Mouse (Mus musculus) hindbrain, embryonic 16.5 days (tissue): Measurements from ENCODE around the gene Camta1. TPM values are rescaled to one million over a fixed set of nuclear protein-coding genes. Genes with fewer than 3 reads are reported as not detected.

ENCODE experiments used
- ATAC-seq: fragments of 200-750 bp; cut with Nextera tagmentation; 2 replicates; pipeline ENCODE4 v1.8.0; 2017; ENCODE audit warnings: moderate TSS enrichment, moderate library complexity
- H3K27ac ChIP-seq: fragments of 300-500 bp; sonication (generic); 2 replicates; pipeline ENCODE4 v1.5.1; 2014; ENCODE audit warnings: low read depth, mild to moderate bottlenecking, control low read depth, low read length, moderate library complexity
- H3K27me3 ChIP-seq: fragments of 300-500 bp; sonication (generic); replicated peaks from 2 replicates; pipeline ENCODE4 v1.6.1; 2014; ENCODE audit warnings: low read length; ENCODE audit not compliant: control insufficient read depth, insufficient read depth
- H3K36me3 ChIP-seq: fragments of 300-500 bp; sonication (generic); 2 replicates; pipeline ENCODE4 v1.6.1; 2014; ENCODE audit warnings: mild to moderate bottlenecking, low read length, moderate library complexity, mixed read lengths; ENCODE audit not compliant: control insufficient read depth, insufficient read depth
- H3K4me1 ChIP-seq: fragments of 300-500 bp; sonication (generic); 2 replicates; pipeline ENCODE4 v1.6.1; 2014; ENCODE audit warnings: low read depth, low read length; ENCODE audit not compliant: control insufficient read depth, insufficient read depth
- H3K4me2 ChIP-seq: fragments of 300-500 bp; sonication (generic); 2 replicates; pipeline ENCODE4 v1.6.1; 2014; ENCODE audit warnings: mild to moderate bottlenecking, low read length, control low read depth, moderate library complexity
- H3K4me3 ChIP-seq: fragments of 300-500 bp; sonication (generic); 2 replicates; pipeline ENCODE4 v1.5.1; 2014; ENCODE audit warnings: mild to moderate bottlenecking, low read length, control low read depth, moderate library complexity
- H3K9ac ChIP-seq: fragments of 300-500 bp; sonication (generic); 2 replicates; pipeline ENCODE4 v1.6.1; 2014; ENCODE audit warnings: low read depth, mild to moderate bottlenecking, control low read depth, low read length, moderate library complexity
- H3K9me3 ChIP-seq: fragments of 300-500 bp; sonication (generic); 2 replicates; pipeline ENCODE4 v1.6.1; 2014; ENCODE audit warnings: mild to moderate bottlenecking, low read length, moderate library complexity; ENCODE audit not compliant: control insufficient read depth
- WGBS: fragments of 180-500 bp; shearing (Covaris S2); extraction: QIAGEN DNeasy Blood & Tissue Kit; methylation state at CpG from one replicate; pipeline ENCODE4 v1.1.7; 2014; 5-methylcytosine and 5-hydroxymethylcytosine counted together
- polyA plus RNA-seq: library from polyadenylated mRNA; unstranded; fragments of >200 nt; fragmentation: Nextera tagmentation; extraction: Ambion mirVana; gene quantifications from 2 replicates; pipeline ENCODE4 v1.2.1, GENCODE M21; 2015

The Camta1 gene
- polyA plus RNA-seq, 1 experiment from 2014 or later: 153 TPM

GRCm38 (mm10) chr4:151242751-151243150, 618.9 kb downstream of the Camta1 start:
- 20% methylated on average over 12 of the region's 12 CpGs for WGBS
- Histone ChIP-seq H3K4me3 (no peak overlapping the region), H3K36me3 (no peaks in the 10 kb centered on the region), H3K4me2 (no peak overlapping the region), H3K27ac (no peak overlapping the region), H3K4me1 (peaks cover 14% of the 10 kb centered on the region), H3K27me3 (no peaks in the 10 kb centered on the region; the same call in 1 of the 2 replicates), H3K9ac (no peak overlapping the region), H3K9me3 (no peaks in the 10 kb centered on the region)
- no peak for ATAC-seq

DNA sequence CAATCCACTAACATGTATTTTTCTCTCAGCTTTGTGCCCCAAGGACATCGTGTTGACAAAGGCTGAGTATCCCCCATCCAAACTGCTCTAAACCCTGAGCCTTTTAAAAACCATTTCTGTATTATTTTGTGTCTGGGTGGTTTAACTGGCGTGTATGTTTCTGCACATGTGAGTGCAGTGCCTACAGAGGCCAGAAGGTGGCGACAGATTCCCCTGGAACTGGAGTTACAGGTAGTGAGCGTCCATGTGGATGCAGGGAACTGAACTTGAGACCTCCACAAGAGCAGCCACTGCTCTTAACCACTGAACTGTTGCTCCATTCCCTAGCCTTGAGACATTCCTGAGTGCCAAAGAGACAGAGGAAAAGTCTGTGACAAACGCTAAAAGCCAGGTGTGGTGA, 621.2 kb downstream of the Camta1 start:
- Histone ChIP-seq H3K4me3 (no peak overlapping the region), H3K9me3 (no peaks in the 10 kb centered on the region), H3K9ac (no peak overlapping the region), H3K4me2 (no peak overlapping the region), H3K27me3 (no peaks in the 10 kb centered on the region; the same call in 1 of the 2 replicates), H3K4me1 (peaks cover 14% of the 10 kb centered on the region), H3K36me3 (no peaks in the 10 kb centered on the region), H3K27ac (no peak overlapping the region)
- WGBS: 89% methylated on average over 5 of the region's 5 CpGs
- ATAC-seq: no peak

DNA sequence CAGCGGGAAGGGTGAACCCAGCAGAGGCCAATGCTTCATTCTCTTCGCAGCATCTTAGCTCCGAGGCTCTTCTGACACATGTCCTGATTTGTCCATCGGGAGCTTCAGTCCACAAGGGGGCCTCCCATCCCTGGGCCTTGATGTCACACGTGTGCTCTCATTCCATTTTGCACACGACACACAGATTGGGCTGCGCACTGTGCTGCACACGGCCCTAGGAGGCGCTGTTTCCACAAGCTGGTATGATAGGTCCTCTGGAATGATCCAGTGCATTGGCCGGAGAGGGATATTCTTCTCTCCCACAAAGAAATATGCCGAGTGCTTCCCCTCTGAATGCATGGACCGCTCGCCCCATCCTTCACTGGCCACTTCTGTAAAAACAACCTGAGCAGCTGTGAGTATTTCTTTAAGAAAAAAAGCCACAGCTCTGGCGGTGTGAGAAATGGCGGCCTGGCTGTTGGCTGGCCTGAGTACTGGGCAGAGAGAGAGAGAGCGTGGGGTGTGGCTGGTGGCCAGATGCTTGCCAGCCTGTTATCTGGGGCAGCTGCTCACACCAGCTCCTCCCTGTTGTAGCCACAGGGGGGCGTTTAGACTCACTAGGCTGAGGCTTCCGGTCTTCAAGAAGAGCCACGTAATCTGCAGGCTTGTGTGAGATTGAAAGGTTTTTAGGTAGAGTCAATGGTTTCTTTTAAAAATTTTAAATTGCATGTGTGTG, 622.5 kb downstream of the Camta1 start:
- H3K9me3 ChIP-seq: no peaks in the 10 kb centered on the region
- H3K4me1 ChIP-seq: peaks cover 5% of the 10 kb centered on the region
- H3K27ac ChIP-seq: no peak overlapping the region
- ATAC-seq: peak; percentile 71
- no peaks in the 10 kb centered on the region; the same call in 1 of the 2 replicates for H3K27me3 ChIP-seq
- WGBS: 80% methylated on average over 19 of the region's 19 CpGs
- H3K9ac ChIP-seq: no peak overlapping the region
- no peak overlapping the region for H3K4me3 ChIP-seq
- no peaks in the 10 kb centered on the region for H3K36me3 ChIP-seq
- H3K4me2 ChIP-seq: no peak overlapping the region

DNA sequence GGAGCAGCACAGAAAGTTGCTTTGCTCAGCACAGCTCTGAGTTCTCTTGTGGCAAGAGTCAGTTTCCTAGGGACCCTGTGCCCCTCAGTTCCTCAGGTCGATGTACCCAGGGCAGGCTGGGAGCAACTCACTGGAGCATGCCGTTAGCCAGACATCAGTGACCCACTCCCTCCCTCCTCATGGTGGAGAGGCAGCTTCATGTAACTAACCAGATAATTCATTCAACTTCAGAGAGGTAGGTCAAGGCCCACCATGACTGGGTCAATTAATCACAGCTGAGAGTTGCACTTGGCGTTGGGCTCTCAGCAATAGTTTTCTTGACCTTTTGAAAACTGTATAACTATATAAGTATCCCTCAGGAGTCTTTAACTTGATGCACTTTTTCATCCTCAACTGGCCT, 624.2 kb downstream of the Camta1 start:
- Histone ChIP-seq H3K4me1 (no peaks in the 10 kb centered on the region), H3K9me3 (no peaks in the 10 kb centered on the region), H3K27me3 (no peaks in the 10 kb centered on the region), H3K27ac (no peak overlapping the region), H3K36me3 (no peaks in the 10 kb centered on the region), H3K4me3 (no peak overlapping the region), H3K4me2 (no peak overlapping the region), H3K9ac (no peak overlapping the region)
- 62% methylated on average over 3 of the region's 3 CpGs for WGBS
- ATAC-seq: no peak

GRCm38 (mm10) chr4:151234981-151235380, 626.7 kb downstream of the Camta1 start:
- 83% methylated on average over 4 of the region's 4 CpGs for WGBS
- no peak overlapping the region for H3K9ac ChIP-seq
- H3K27me3 ChIP-seq: no peaks in the 10 kb centered on the region
- H3K27ac ChIP-seq: no peak overlapping the region
- no peak overlapping the region for H3K4me3 ChIP-seq
- ATAC-seq: no peak
- H3K4me1 ChIP-seq: no peaks in the 10 kb centered on the region
- H3K36me3 ChIP-seq: no peaks in the 10 kb centered on the region
- no peak overlapping the region for H3K4me2 ChIP-seq
- H3K9me3 ChIP-seq: no peaks in the 10 kb centered on the region

DNA sequence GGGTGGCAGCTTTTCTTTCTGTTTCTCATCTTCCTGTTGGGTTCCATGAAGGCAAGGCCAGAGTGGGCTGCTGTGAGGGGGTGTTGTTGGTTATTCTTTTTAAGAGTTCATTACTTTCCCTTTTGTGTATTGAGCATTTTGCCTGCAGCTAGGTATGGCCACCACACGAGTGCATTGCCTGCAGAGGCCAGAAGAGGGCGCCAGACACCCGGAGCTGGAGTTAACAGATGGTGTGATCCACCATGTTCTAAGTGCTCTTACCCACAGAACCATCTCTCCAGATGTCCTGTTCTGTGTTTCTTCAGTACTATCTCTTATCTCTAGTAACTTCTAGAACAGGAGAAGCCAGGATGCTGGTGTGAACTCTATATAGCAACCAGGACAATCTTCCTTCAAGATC, 629.6 kb downstream of the Camta1 start:
- no peak for ATAC-seq
- Histone ChIP-seq H3K27ac (no peak overlapping the region), H3K9me3 (no peaks in the 10 kb centered on the region), H3K27me3 (no peaks in the 10 kb centered on the region), H3K4me2 (no peak overlapping the region), H3K4me1 (no peaks in the 10 kb centered on the region), H3K9ac (no peak overlapping the region), H3K4me3 (no peak overlapping the region), H3K36me3 (no peaks in the 10 kb centered on the region)
- WGBS: 85% methylated on average over 3 of the region's 3 CpGs

DNA sequence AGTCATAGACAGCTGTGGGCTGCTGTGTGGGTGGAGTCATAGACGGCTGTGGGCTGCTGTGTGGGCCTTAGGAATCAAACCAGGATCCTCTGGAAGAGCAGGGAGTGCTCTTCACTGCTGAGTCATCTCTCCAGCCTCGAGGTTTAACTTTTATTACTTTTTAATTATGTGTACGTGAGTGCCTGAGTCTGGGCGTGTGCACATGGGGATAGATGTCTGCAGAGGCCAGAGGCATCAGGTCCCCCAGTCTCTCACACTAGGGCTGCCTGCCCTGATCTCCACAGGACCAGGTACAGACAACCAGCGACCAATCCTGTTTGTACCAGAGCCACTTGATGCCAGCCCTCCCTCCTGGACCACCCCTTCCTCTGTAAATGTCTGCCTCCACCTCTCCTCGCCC, 632.6 kb downstream of the Camta1 start:
- ATAC-seq: no peak
- 61% methylated on average over 6 of the region's 6 CpGs for WGBS
- peaks cover 7% of the 10 kb centered on the region; the same call in 1 of the 2 replicates for H3K4me1 ChIP-seq

GRCm38 (mm10) chr4:151226496-151226895, 635.2 kb downstream of the Camta1 start:
- H3K4me1 ChIP-seq: peaks cover 13% of the 10 kb centered on the region
- H3K9me3 ChIP-seq: no peaks in the 10 kb centered on the region
- 16% methylated on average over 9 of the region's 9 CpGs for WGBS
- no peak overlapping the region for H3K9ac ChIP-seq
- H3K27ac ChIP-seq: no peak overlapping the region
- ATAC-seq: no peak
- no peak overlapping the region for H3K4me3 ChIP-seq
- H3K4me2 ChIP-seq: no peak overlapping the region
- no peaks in the 10 kb centered on the region for H3K27me3 ChIP-seq
- no peaks in the 10 kb centered on the region for H3K36me3 ChIP-seq

More for the DNA sequence above, 632.6 kb downstream of the Camta1 start:
- Histone ChIP-seq H3K9me3 (no peaks in the 10 kb centered on the region), H3K36me3 (no peaks in the 10 kb centered on the region), H3K27me3 (no peaks in the 10 kb centered on the region), H3K9ac (no peak overlapping the region), H3K4me3 (no peak overlapping the region), H3K4me2 (no peak overlapping the region), H3K27ac (no peak overlapping the region)

DNA sequence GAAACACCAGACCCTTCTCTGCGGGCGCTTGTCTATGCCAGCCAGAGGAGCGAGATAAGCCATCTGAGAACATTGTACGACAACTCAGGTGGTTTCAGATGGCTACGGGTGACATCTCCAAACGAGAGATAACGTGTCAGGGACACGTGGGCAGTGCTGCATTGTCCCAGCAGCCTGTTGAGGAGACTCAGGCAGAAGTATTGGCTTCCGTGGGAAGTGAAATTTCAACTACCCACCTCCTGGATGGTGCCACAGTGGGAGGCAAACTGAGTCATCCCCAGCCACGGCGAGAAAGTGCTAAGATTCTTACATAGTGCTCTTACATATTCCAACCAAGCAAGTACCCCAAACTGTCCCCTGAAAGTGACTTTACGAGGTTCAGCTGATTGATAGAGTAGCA, 637.7 kb downstream of the Camta1 start:
- Histone ChIP-seq H3K4me3 (no peak overlapping the region), H3K4me2 (no peak overlapping the region), H3K27me3 (no peaks in the 10 kb centered on the region), H3K36me3 (no peaks in the 10 kb centered on the region), H3K9ac (no peak overlapping the region), H3K27ac (no peak overlapping the region), H3K4me1 (peaks cover 13% of the 10 kb centered on the region), H3K9me3 (no peaks in the 10 kb centered on the region)
- WGBS: 78% methylated on average over 12 of the region's 12 CpGs
- ATAC-seq: no peak
